Mouse (Mus musculus) ovary, adult 18-20 months (tissue): ENCODE data around the gene Pomc.
"Not testable (repeated sequence)": the region's sequence is repeated elsewhere in the genome, so short reads cannot be mapped to it uniquely, and the experiment has no call there.

Experiments used
- DNase-seq: peaks from one replicate; pipeline ENCODE4 v3.0.0; 2022; ENCODE audit warnings: low spot score, mixed read lengths

The Pomc gene

GRCm38 (mm10) chr12:3968380-3968779 is 13.6 kb downstream of the Pomc start:
- no peak for DNase-seq

DNA sequence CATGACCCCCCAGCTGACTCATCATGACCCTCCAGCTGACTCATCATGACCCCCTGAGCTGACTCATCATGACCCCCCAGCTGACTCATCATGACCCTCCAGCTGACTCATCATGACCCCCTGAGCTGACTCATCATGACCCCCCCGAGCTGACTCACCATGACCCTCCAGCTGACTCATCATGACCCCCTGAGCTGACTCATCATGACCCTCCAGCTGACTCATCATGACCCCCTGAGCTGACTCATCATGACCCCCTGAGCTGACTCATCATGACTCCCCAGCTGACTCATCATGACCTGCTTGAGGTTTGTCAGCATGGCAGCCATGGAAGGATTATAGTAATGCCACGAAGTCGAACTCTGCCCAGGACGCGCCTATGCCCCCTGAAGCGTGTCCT is 18.4 kb downstream of the Pomc start:
- DNase-seq = not testable (repeated sequence)

GRCm38 (mm10) chr12:3980991-3981349 is 26.2 kb downstream of the Pomc start:
- DNase-seq = no peak

DNA sequence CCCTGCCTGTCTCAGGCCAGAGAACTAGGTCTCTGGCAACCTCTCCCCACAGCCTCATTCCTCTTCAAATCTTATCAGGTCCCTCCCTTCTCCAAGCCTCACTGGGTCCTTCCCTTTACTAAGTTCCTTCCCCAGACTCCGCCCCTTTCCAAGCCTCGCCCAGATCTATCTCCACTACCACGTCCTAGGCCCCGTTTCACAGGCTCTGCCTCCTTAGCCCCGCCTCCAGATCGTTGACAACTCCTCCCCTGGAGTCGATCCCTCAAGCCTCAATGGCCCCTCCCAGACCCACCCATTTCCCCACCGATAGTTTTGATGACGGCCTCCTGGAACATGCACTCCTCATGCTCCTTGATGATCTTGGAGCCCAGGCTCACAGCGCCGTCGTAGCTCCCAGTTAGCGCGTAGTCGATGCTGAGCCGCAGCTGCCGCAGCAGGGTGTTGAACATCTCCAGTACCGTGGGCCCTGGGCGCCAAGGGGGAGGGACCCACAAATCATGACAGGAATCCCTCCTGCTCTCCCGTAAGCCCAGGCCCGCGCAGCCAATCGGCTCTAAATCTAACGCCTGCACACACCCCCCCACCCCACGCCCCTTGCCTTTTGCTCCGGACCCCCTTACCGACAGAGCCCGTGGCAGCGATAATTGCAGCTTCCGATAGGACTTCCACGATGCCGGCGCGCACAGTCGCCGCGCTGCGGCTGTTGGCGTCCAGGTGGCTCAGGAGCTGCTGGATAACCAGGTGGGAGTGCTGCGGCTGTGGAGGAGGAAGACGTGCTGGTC is 26.8 kb downstream of the Pomc start:
- DNase-seq = peak; percentile 80

DNA sequence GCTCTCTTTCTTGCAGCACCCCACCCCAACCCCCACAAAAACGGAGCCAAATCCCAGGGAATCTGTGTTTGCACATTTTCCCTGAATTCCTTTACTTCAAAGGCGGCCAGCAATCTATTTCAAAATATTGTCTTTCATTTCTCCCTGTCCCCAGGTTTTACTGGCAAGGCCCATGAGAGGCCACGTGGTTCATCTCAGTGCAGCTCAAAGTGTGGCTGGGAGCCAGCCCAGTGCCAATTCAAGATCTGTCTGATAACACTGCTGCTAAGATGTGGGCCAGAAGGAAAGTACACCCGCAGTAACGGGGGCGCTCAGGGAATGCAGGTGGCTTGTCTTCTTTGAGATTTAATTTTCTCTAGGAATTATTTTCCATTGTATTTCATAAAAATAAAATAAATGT is 27.5 kb downstream of the Pomc start:
- no peak for DNase-seq

GRCm38 (mm10) chr12:3983736-3984135 is 29.0 kb downstream of the Pomc start:
- DNase-seq = no peak

GRCm38 (mm10) chr12:3984446-3984845 is 29.7 kb downstream of the Pomc start:
- no peak for DNase-seq

DNA sequence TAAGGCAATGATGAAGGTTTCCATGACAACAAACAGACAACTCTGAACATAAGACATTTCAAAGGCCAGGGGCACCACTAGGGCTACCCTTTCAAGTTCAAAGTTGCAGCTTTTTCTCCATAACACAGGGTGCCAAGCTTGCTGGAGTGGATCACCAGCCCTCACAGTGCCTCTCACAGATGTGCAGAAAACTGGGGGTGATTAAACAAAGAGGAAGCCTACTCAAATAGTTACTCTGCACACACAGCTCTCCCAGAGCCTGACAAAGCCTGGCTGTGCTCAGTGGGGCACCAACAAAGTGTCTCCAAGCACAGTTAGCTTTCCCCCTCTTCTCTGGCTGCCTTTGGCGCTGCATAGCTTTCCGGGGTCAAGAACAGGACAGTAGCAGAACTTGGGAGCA is 35.2 kb downstream of the Pomc start:
- no peak for DNase-seq

DNA sequence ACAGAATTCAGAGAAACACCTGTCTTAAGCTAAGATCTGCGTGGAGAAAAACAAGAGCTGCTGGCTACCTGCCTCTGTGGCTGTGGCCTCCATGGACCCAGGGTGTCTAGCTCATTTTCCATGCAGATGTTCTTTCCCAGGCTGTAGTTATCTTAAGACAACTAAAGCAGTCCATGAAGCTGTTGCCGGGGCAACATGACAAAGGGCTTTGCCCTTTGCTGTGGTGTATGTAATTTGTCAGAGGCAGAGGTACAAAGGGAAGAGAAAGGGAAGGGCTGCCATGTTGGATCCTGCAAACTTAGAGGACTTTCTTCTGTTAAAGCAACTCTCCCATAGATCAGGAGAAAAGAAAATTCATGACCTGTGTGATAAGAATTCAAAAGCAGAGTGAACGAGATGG is 36.3 kb downstream of the Pomc start:
- no peak for DNase-seq

DNA sequence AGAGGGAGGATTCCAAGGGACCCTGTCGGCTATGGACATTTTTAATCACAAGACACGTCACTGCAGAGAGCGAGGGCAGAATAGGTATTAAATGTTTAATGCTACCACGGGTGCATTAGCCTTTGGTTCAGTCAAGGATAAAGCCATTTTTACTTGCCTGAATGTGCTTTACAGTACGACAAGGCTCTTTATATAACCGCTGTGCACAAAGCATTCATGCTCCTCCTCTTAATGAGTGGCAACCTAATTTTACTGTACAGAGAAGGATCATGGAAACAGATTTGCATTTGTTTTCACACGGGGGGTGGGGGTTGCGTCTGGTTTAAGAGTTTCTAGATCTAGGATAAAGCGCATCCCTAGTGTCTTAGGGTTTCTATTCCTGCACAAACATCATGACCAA is 42.0 kb downstream of the Pomc start:
- no peak for DNase-seq

DNA sequence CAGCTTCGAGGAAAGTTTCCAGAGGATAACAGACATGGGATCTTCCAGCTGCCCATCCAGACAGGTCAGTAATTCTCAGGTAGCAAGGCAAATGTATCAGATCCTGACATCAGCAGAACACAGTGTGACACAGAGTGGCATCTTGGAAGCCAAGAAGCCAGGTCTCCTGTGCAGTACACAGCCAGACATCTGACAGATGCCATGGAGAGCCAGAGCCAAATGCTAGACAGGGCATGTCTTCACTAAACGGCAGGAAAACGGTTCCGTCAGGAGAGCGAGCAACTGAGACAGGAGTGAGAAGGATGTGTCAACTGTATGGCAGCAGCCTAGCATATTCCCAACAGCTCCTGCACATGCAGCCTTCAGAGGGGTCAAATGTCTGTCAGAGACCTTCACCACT is 45.7 kb downstream of the Pomc start:
- DNase-seq = no peak

DNA sequence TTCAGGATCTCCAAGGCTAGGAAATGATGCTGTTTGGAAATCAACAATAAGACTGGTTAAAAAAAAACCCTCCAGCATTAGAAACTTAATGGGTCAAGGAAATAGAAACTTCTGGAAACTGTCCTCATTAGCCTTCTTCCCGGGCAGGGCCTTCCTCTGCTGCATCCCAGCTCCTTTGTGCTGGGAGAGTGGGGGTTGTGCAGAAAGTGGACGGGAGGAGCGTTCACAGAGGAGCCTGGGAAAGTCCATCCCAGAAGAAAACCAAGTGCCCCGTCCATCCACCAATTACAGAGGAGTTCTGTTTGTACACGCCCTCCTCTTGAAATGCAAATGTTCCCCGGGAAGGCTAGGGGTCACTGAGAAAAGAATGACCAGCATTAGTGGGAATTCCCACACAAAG is 49.9 kb downstream of the Pomc start:
- DNase-seq = no peak

DNA sequence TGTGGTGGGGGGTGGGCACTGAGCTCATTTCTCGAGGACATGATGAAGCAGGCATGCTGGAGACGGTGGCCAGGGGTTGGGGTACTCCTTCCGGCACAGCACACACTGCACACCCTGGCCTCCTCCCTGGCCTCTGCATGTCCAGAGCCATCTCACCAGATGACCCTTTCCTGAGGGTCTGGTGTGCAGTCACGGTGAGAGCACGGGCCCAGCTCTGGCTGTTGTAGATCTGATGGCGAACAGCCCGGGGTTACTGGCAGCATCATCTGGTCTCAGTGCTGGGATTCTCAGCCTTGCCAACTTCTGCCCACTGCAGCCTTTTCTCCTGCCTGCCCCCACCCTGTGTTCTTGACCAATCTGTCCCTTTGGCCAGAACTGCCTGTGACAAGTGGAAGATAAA is 51.3 kb downstream of the Pomc start:
- no peak for DNase-seq

DNA sequence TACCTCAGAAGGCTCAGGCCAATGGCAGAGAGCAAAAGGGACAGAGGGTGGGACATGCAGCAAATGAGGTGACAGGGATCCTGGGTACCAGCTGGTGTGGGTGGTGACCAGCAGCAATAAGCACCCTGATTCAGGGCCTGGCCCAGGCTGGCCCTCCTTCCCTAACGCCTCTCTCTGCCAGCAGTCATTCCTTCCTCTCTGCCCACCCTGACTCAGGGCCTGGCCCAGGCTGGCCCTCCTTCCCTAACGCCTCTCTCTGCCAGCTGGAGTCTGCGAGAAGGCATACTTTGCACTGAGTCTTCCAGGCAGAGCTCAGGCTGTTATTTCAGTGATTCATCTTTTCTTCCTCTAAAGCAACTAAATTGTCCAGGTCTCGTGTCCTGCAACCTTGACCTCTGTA is 52.4 kb downstream of the Pomc start:
- no peak for DNase-seq

- DNase-seq = no peak
These were observed 53.0 kb downstream of the Pomc start for GRCm38 (mm10) chr12:4007766-4008165.

GRCm38 (mm10) chr12:4008731-4009130 is 54.0 kb downstream of the Pomc start:
- no peak for DNase-seq
